Mouse (Mus musculus) MEL (cell line): Measurements from ENCODE around the gene Olfr263.

ENCODE experiments used
- CTCF ChIP-seq, 3 experiments: IDR thresholded peaks in 2 of 3; conservative IDR thresholded peaks in 1 of 3; 2 replicates each; pipeline ENCODE4 v1.5.1; 2011 to 2012; ENCODE audit warnings: low read length in 3 of 3, low read depth in 2 of 3, mild to moderate bottlenecking in 2 of 3, improper control_type of control experiment in 1 of 3, inconsistent platforms in 1 of 3, mixed read lengths in 1 of 3, moderate library complexity in 1 of 3; ENCODE audit not compliant: control insufficient read depth in 1 of 3, insufficient read depth in 1 of 3, poor library complexity in 1 of 3, severe bottlenecking in 1 of 3
- E2F4 ChIP-seq: IDR thresholded peaks from 2 replicates; pipeline ENCODE4 v1.6.1; 2011; ENCODE audit warnings: low read depth, low read length, improper control_type of control experiment, borderline replicate concordance
- GABPA ChIP-seq: IDR thresholded peaks from 2 replicates; pipeline ENCODE4 v1.6.1; 2012; ENCODE audit warnings: low read depth, mild to moderate bottlenecking, inconsistent platforms, low read length, improper control_type of control experiment, moderate library complexity
- GATA1 ChIP-seq: IDR thresholded peaks from 2 replicates; pipeline ENCODE4 v1.6.1; 2011; ENCODE audit warnings: low read depth, low read length, improper control_type of control experiment
- HCFC1 ChIP-seq: IDR thresholded peaks from 2 replicates; pipeline ENCODE4 v1.6.1; 2012; ENCODE audit warnings: low read depth, mild to moderate bottlenecking, inconsistent platforms, low read length, improper control_type of control experiment, moderate library complexity
- POLR2A ChIP-seq, 2 experiments: IDR thresholded peaks; 2 replicates each; pipeline ENCODE4 v1.6.1; 2011 to 2012; ENCODE audit warnings: low read length in 2 of 2, mild to moderate bottlenecking in 2 of 2, control low read depth in 1 of 2, improper control_type of control experiment in 1 of 2, low read depth in 1 of 2, moderate library complexity in 1 of 2; ENCODE audit not compliant: control insufficient read depth in 1 of 2, insufficient read depth in 1 of 2, poor library complexity in 1 of 2
- POLR2AphosphoS2 ChIP-seq: IDR thresholded peaks from 2 replicates; pipeline ENCODE4 v1.6.1; 2011; ENCODE audit warnings: low read length, improper control_type of control experiment
- RCOR1 ChIP-seq: IDR thresholded peaks from 2 replicates; pipeline ENCODE4 v1.6.1; 2012; ENCODE audit warnings: low read depth, mild to moderate bottlenecking, inconsistent platforms, low read length, improper control_type of control experiment
- TCF12 ChIP-seq: IDR thresholded peaks from 2 replicates; pipeline ENCODE4 v1.6.1; 2014; ENCODE audit warnings: low read depth, mild to moderate bottlenecking, inconsistent platforms, low read length, improper control_type of control experiment, moderate library complexity
- USF1 ChIP-seq: IDR thresholded peaks from 2 replicates; pipeline ENCODE4 v1.6.1; 2014; ENCODE audit warnings: low read depth, mild to moderate bottlenecking, inconsistent platforms, low read length, improper control_type of control experiment, moderate library complexity
- ZKSCAN1 ChIP-seq: IDR thresholded peaks from 2 replicates; pipeline ENCODE4 v1.6.1; 2012; ENCODE audit warnings: low read depth, mild to moderate bottlenecking, inconsistent platforms, low read length, improper control_type of control experiment, moderate library complexity
- ZNF384 ChIP-seq: IDR thresholded peaks from 2 replicates; pipeline ENCODE4 v1.6.1; 2012; ENCODE audit warnings: low read depth, mild to moderate bottlenecking, inconsistent platforms, low read length, improper control_type of control experiment

GRCm38 (mm10) chr13:21145767-21146166 lies 16.3 kb downstream of the Olfr263 start, which contains the start of gene Olfr1368:
- TF ChIP-seq CTCF (IDR thresholded peaks at IDR 0.05 in 2 of 3, conservative IDR thresholded peaks at IDR 0.05 in 1 of 3; ENCODE audit: control insufficient read depth in 1 of 3, insufficient read depth in 1 of 3, low read depth in 2 of 3, low read length in 3 of 3, poor library complexity in 1 of 3, severe bottlenecking in 1 of 3): no peak
- no peak for TF ChIP-seq POLR2A (IDR thresholded peaks at IDR 0.05; ENCODE audit: control insufficient read depth in 1 of 2, insufficient read depth in 1 of 2, low read depth in 1 of 2, low read length in 2 of 2, poor library complexity in 1 of 2)
- TF ChIP-seq HCFC1: no peak
- TF ChIP-seq E2F4: no peak
- TF ChIP-seq ZKSCAN1: no peak
- TF ChIP-seq USF1: no peak
- no peak for TF ChIP-seq ZNF384
- no peak for TF ChIP-seq GATA1
- TF ChIP-seq GABPA: no peak
- TF ChIP-seq TCF12: no peak
- no peak for TF ChIP-seq POLR2AphosphoS2
- TF ChIP-seq RCOR1: no peak
